Mouse (Mus musculus) kidney, adult 9 months (tissue): ENCODE measurements around the gene Ly6g6d.

Experiments
- DNase-seq: peaks from one replicate; pipeline ENCODE4 v3.0.0; 2022

Ly6g6d gene

DNA sequence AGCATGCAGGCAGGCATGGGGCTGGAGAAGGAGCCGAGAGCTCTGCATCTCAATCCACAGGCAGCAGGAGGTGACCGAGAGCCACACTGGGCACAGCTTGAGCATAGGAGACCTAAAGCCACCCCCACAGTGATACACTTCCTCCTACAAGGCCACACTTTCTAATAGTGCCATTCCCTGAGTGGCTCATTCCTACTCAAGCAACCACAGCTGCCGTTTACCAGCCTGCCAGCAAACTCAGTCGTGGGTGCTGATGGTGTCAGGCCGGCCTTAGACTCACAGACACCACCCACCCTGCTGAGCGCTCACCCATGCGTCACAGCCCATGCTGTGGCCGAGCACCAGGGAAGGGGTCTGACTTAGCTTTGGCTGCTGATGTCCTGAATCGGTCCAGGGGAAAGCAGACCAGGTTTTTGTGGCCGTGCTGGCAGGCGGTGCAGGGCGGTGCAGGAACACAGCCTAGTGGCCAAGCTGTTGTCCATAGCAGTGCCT, 19.3 kb upstream of the Ly6g6d start:
- DNase-seq = peak; percentile 39

DNA sequence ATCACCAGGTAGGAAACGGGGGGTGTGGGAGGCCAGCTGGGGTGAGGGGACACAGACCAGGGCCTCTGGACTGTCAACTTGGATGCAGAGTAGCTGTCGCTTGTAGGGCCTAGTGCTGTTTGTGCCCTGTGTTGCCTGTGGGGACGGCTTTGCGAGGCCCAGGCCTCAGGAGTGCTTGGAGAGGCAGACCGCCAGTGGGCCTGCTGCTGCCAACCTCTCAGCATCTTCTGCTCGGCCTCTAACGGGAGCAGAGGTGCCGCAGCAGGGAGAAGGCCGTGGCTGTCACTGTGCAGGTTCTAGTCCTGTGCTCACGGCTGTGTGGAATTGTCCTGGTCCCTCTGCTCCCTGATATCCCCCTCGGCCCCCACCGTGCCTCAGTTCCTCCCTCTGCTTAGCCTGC, 18.7 kb upstream of the Ly6g6d start:
- DNase-seq = no peak

DNA sequence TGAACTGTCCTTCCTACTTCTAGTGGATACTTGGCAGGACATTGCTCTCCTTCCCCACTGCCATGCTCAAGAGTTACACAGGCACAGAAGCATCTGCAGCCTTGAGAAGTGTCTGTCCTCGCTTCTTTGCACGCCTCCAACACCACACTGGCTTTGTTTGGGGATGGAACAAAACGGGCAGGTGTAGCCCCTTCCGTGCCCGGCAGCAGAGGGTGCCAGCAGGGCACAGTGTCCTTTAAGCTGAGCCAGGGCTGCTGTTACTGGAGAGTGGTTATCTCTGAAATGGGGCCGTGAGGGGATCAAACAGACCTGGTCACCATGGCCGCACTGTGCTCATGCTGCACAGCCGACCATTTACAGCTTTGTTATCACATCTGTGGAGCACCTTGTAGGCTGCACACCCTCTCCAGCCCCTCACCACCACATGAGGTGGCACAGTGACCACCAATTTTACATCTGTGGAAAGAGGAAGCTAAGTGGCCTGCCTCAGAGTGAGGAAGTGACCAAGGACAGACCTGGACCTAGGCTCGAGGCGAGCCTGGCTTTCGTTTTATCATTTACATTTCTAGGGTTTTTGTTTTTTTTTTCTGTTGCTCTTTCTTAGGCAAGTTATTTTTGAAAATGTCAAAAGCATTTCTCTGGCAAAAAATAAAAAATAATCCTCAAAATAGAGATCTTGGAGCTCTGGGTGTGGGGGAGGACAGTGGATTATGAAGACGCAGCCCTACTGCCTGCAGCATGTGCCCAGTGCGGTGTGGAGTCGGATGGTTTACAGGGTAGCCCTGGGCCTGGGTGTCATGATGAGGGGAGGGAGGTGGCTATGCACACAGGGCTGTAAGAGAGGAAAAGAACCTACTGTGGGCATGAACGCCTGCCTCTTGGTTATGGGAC, 16.9 kb upstream of the Ly6g6d start:
- no peak for DNase-seq

DNA sequence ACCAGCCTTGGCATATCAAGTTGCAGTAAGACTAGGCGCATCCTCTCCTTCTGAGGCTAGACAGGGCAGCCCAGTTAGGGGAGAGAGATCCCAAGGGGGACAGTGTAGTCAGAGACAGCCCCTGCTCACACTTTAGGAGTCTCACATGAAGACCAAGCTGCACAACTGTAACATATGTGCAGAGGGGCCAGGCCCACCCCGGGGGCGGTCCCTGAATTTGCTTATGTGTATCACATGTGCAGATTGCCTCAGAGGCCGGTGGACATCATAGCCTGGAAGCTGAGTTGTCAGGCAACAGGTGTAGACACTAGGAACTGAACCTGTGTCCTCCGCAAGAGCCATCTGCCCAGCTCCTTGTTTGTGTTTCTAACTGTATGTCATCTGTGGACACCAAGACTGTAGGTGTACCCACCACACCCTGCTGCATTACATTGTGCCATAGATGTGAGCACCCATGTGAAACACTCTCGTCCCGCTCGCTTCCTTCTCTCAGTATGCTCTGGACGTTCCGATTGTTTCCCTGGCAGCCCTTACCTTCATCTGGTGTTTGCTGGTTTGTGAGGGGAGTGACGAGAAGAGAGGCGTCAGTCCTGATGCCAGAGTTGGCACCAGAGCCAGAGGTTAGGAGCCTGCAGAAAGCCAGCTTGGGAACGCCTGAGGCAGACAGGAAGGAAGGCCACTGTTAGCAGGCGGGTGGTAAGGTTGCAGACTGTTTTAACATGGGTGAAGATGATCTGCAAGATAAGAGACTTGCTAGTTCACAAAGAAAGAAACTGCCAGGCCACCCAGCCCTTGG, 14.7 kb upstream of the Ly6g6d start:
- no peak for DNase-seq

DNA sequence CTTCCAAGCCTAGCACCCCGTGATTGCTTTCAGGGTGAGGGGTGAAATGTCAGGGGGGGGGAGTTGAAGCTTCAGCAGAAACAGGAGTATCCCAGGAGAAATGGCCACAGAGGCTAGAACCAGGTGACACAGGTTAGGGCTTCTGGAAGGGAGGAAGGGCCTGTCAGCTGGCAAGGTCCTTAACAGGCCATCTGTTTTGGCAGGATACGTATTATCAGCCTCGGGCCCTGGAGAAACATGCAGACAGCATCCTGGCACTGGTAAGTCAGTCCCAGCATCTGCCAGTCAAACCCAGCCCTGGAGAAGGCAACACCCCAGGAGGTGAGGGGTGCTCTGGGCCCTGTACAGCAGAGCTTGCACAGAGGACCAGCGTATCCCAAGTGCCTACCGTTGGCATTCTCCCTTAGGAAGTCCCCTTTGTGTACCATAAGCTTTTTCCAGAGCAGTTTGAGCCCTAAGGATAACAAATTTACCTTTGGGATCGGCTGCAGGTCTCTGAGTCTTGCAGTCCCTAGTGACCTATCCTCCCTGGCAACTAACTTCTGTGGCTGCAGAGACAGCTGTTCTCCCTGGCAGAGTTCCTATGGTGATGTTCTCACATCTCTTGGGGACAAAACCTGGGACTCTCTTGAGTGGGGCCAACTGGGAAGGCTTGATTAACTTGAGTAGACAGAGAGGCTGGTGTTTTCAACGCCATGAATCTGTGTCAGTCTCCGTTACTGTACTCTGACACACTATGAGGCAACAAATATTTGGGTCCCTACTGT, 12.5 kb upstream of the Ly6g6d start:
- no peak for DNase-seq

DNA sequence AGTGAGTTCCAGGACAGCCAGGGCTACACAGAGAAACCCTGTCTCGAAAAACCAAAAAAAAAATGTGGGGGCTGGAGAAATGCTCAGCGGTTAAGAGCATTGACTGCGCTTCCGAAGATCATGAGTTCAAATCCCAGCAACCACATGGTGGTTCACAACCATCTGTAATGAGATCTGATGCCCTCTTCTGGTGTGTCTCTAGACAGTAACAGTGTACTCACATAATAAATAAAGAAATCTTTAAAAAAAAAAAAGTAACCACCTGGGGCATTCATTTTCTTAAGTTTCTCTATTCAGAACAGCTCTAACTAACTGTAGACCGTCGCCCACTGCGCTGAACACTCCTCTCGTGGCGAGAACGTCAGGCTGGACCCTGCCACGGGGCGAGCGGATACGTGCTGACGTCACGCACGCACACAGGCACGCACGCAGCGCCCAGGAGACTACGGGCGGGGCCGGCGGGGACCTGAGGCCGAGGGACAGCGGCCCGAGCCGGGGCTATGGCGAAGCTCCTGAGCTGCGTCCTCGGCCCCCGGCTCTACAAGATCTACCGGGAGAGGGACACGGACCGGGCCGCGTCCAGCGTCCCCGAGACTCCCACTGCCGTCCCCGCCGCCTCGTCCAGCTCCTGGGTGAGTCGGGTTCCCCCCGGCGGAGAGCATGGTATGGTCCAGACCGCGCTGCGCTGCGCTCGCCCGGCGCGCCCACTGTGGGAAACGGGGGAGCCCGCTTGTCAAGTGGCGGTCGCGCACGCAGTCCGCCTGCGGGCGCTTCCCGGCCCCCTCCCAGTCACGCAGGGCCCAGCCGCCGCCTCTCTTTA, 11.2 kb upstream of the Ly6g6d start, which contains the start of gene Abhd16a:
Abhd16a (plus strand) TSS at position 439 of the 820 bp plus-strand sequence.
- DNase-seq = peak; percentile 95

DNA sequence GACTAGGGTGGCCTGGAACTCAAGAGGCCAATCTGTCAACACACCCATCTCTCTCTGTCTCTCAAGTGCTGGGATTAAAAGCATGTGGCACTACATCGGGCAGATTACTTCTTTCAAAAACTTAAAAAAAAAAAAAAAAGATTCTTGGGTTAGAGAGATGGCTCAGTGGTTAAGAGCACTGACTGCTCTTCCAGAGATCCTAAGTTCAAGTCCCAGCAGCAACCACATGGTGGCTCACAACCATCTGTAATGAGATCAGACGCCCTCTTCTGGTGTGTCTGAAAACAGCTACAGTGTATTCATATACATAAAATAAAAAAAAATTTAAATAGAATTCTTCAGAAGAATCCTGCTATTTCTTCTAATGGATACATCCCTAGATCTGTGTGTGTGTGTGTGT, 10.3 kb upstream of the Ly6g6d start:
- DNase-seq = no peak

DNA sequence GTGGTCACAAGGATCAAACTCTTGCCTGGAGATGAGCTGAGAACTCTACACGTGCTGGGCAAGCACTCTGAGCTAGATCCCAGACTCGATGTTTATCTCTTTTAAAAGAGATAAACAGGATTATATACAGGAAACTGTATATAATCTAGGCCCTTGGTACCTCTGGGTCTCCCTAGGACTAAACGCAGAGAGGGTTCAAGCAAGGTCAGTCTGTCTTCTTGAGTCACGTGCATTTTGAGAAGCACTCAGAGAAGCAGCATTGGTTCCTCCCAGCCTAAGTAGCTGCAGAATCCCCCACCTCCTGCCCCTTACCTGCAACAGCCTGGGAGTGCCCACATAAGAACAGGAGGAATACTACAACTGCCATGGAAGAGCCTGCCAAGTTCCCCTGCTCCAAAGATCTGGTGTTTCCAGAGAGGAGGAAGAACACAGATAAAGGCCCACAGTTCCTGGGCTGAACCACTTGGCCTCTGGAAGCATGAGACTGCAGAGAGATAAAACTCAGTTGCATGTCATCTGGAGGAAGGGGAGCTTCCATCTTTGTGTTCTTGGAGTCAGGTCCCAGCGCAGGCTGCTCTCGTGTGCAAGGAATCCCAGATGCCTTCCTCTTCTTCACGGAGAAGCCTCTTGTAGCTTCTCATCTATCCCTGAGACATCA, 7.5 kb upstream of the Ly6g6d start, which contains the start of gene Ly6g6f:
Ly6g6f (minus strand) TSS at position 403 of the 658 bp plus-strand sequence.
- no peak for DNase-seq

DNA sequence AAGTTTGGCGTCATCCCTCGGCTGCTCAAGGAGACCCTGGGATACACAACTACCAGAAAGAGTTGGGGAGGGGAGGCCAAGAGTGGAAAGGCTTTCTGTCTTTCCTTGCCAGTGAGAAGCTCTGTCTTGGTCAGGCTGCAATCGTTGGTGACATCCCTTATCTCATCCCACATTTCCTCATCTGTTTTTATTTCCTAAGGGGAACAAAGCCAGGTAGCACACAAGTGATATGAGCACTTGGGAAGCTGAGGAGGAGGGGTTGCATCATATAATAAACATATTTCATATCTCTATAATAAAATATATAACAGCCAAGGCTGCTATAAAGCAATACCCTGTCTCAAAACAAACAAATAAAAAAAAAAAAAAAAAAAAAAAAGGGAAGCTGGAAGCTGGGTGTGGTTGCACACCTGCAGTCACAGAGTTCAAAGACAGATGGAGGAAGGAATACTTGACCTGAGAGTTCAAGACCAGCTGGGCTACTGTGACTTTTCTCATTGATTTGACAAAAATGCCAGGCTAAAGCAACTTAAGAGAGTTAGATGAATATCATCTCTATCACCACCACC, 6.1 kb upstream of the Ly6g6d start:
- no peak for DNase-seq

DNA sequence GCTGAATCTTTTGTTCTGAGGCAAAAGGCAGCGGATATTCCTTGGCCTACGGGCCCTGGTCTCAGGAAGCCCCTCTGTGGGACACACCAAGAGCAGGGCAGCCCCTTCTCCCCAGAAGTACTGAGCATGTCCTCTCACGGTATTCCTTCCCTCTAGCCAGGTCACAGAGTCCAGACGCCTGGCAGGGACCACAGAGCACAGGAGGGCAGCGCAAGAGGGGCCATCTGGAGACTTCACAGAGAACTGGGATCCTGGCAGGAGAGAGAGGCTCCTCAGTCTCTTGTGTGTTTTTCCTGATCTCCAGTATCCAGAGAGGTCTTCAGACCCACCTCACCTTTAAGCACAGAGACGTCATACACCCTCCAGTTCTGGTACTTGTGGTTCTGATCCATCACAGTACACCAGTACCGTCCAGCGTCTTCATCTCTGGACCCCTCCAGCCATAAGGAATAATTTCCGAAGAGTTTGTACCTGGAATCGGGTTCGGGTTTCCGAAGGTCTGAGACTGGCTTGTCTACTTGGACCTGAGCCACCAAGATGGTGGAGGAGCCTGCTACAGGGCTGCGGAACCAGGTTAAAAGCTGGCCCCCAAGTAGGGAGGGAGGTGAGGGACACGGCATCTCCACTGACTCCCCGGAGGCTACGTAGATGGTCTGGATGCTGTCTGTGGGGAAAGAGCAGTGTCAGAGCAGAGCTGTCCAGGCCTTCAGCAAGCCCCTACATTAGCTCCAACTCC, 5.1 kb upstream of the Ly6g6d start:
- no peak for DNase-seq

DNA sequence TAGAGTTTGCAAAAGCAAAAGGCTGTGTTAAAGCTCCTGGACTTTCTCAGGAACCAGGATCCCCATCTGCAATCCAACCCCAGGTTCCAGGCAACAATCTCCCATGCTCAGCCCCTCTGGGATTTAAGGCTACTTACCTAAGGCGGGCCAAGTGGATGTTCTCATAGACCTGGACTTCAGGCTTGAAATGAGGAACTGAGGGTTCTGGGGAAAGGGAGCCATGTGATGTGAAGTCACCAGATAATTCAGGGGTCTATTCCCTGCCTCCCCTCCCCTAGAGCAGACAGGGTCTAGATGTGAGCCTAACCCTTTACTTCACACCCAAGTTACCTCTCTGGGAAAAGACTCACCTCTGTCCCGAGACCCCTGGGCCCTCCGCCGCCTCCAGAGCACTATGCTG, 2.8 kb upstream of the Ly6g6d start:
- no peak for DNase-seq

DNA sequence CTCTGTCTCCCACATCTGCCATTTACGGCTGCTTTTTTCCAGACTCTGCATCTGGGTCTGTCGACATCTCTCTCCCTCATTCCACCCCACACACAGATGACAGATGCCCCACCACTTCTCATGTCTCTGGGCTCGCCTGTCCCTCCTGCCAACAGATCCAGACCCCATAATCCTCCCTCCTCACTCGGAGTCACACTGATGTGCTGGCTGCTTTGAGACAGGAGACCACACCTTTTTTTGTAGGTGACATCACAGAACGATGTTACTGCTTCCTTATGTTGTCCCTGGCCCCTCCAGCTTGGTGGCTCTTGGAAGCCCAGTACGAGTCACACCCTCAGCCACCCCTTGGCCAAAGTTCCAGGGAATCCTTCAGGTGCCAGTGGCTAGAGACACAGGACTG, 2.4 kb upstream of the Ly6g6d start:
- no peak for DNase-seq

DNA sequence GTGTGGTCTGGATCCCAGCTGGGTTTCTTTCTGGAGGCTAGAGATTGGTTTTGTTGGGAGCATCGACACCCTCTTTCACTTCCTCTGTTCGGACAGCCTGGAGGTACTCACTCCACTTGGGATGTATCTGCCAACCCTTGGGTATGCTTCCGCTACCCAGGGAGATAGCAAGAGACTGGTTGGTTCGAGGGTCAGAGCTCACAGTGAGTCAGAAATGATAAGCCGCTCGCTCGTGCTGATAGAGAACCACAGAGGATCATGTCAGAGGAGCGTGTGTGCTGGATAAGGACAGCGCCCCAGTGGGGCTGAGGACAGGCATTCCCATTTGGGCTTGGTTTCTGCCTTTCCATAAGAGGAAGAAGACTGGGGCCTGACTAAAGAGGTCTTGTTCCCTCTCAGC, 1.9 kb upstream of the Ly6g6d start:
- no peak for DNase-seq

DNA sequence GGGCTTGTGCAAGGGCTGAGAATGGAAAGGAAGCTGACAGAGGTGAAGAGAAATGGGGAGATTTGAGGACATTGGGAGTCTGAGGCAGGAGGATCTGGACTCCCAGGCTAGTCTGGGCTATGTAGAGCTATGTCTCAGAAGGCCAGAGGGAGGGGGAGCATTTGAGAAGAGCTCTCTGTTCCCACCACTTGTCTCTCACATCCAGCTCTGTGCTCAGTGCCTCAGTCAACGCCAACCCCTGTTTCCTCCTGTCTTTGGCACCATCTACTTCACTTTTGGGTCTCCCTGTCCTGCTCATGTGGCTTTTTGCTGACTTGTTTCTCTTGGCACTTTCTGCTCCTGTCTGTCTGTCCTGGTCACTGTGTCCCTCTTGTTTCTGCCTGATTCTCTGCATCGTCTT, 580 bp downstream of the Ly6g6d start:
- DNase-seq = no peak

DNA sequence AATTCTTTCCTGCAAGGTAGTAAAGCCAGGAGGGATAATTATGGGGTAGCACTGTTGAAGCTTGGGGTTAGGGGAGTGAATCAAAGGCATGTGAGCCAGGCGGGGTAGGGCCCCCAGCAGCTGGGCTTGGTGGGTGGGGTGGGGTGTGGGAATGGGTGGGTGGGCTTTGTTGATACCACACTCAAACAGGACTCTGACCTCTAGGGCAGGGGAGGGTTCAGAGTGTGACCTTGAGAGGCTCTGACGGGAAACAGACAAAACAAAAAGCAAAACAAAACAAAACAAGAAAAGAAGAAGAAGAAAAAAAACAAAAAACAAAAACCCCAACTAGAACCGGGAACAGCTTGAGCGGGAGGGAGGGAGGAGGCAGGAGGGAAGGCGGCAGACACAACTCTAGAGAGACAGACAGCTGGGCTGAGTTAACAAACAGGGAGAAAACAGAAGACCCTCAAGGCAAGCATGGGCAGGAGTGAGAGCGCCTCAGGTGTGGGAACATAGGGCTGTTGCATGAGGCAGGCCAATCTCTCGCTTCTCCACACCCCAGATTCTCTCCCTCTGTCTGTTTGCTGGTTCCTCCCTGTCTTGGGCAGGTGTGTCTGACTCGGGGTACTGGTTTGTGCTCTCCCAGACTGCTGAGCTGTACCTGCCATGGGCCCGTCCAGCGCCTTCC, 1.2 kb downstream of the Ly6g6d start, which contains the start of gene Ly6g6e:
Ly6g6e (plus strand) TSS at position 396 of the 670 bp plus-strand sequence.
- no peak for DNase-seq

DNA sequence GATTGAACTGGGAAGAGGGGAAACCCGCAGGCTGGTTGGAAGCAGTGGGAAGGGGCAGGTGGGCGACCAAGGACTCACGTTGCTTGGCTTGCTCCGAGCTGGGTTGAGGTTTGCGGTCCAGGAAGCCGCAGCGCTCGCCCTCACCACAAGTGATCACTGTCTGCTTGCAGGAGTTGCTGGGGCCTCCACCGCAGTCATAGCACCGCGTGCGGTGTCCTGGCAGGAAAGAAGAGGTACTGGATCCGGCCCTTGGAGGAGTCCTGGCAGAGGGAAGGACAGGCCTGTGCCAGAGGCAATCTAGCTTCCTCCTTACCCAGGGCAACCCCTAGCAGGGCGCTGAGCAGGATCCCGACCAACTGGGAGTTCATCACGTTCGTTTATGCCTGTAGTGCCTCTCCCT, 3.8 kb downstream of the Ly6g6d start:
- no peak for DNase-seq

DNA sequence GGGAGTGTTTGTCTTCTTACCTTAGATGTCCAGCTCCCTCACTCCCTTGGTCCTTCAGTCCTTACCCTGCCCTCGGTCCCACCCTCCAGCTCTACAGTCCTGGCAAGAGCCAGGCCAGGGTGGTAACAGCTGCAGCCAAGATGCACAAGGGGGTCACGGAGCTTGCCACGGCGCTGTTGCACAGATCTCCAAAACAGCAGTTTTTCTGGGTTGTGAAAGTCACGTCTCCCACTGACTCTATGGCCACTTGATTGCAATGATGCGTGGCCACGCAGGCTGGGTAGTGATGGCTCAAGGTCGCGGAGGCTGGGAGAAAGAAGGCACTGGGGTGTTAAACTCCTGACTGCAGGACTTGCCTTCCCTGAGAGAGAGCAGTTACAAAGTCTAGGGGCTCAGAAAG, 6.4 kb downstream of the Ly6g6d start:
- DNase-seq = no peak

DNA sequence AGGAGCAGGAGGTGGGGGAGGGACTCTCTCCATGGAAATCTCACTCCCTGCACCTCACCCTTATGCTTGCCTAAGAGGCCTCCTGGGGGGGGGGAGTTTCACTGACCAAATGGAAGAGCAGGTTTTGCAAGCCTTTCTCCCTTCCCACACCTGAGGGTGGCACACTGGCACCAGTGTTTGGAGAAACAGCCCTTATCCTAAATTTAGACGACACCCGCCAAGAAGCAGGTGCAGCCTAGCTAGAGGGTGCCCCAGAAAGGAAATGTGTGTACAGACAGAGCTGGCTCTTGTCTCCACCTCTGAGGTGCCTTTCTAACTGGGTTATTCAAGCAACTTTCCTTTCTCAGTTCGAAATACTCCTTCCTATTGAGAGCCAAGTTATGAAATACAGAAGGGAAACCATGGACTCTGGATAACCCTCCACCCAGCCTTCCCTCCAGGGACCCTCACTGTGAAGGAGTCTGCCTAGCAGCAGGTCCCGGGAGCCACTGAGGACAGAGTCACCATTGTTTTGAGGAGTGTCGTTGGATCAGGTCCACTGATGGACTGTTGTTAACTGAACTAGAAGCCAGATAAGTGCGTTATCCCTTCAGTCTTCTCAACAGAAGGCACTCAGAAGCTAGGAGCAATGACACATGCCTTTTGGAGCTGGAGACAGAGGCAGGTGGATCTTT, 7.2 kb downstream of the Ly6g6d start:
- DNase-seq = no peak
